Mouse (Mus musculus) thymus, postnatal 4 days (tissue): ENCODE data around the gene Syndig1.

Experiments used
- DNase-seq: peaks from one replicate; pipeline ENCODE4 v3.0.0; 2021

The Syndig1 gene

GRCm38 (mm10) chr2:149987610-149988009 lies 158.6 kb downstream of the Syndig1 start:
- no peak for DNase-seq

- no peak for DNase-seq
Observed at GRCm38 (mm10) chr2:149991506-149991905, 162.5 kb downstream of the Syndig1 start.

GRCm38 (mm10) chr2:149992921-149993320 lies 163.9 kb downstream of the Syndig1 start:
- no peak for DNase-seq

DNA sequence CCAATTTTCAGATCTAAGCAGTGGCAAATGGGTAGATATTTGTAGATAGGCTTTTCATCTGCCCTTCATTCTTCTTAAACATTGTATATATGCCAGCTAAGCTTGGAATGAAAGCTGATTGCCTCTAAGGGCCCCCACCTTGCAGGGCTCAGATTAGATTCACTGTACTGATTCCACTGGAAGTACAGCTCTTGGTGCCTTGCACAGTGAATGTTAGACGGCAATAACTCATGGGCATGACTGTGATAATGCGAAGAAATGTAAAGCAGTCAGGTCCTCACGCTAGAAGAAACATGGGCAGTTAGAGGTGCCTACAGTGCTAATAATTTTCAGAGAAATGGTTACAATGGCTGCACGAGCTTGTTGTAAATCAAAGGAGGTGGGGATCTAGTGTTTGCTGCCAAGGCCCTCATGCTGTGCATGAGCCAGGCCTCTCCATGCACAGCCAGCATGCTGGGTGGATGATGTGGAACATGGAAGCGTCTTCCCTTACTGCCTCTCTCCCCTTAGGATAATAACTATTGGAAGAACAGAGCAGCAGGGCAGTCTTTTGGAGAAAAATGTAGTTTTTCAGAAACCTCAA lies 167.5 kb downstream of the Syndig1 start:
- DNase-seq = no peak

GRCm38 (mm10) chr2:149997657-149998056 lies 168.6 kb downstream of the Syndig1 start:
- no peak for DNase-seq

- no peak for DNase-seq
Observed at GRCm38 (mm10) chr2:149998373-149999108, 169.5 kb downstream of the Syndig1 start.

DNA sequence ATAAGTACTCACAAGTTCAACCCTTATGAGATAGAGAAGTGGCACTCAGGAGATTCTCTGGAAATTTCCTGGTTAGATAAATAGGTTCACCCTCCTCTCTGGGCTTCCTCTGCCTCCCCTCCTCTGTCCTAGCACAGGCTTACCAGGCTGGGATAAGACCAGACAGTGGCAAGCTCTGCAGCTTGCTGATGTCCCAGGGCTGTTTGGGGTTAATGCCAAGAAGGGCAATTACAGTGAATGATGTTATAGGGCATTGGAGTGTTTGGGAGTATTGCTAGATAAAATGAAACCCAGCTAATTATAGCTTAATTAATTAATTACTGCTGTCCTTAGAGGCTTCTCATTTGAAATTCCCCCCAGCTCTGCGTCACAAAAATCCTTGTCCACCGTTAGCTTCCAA lies 171.6 kb downstream of the Syndig1 start:
- no peak for DNase-seq

- no peak for DNase-seq
Observed at GRCm38 (mm10) chr2:150003499-150003898, 174.5 kb downstream of the Syndig1 start.

- no peak for DNase-seq
Observed at GRCm38 (mm10) chr2:150012787-150013346, 183.9 kb downstream of the Syndig1 start.

DNA sequence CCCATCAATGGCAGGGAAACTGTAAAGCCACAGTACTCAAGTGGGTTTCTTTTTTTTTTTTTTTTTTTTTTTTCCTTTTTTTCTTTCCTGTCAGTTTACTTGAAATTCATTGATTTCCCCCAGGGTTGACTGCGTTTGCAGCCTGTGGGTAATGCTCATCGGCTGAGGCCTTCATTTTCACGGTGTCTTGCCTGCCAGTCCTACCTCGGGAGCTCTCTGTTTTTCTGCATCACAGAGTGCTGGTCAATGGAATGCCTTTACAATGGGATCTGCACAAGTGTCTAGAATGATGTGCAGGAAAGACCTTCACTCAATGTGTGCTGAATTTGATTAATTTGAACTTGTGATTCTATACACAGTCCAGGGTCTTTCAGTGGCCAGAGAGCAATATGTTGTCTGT lies 184.8 kb downstream of the Syndig1 start:
- no peak for DNase-seq

GRCm38 (mm10) chr2:150016303-150016702 lies 187.3 kb downstream of the Syndig1 start:
- no peak for DNase-seq

- no peak for DNase-seq
Observed at GRCm38 (mm10) chr2:150020706-150021105, 191.7 kb downstream of the Syndig1 start.

GRCm38 (mm10) chr2:150023873-150024339 lies 194.9 kb downstream of the Syndig1 start:
- no peak for DNase-seq

GRCm38 (mm10) chr2:150043531-150043930 lies 214.5 kb downstream of the Syndig1 start:
- no peak for DNase-seq
